Mouse (Mus musculus) embryonic facial prominence, embryonic 14.5 days (tissue): Measurements from ENCODE around the gene Ltbp3. TPM values are rescaled to one million over a fixed set of nuclear protein-coding genes. Genes with fewer than 3 reads are reported as not detected.
A peak's percentile ranks its signal among the peaks of the same experiment; 100 is the strongest.

ENCODE experiments used
- ATAC-seq: fragments of 200-750 bp; cut with Nextera tagmentation; 2 replicates; pipeline ENCODE4 v1.8.0; 2017; ENCODE audit warnings: low read depth, moderate number of reproducible peaks, moderate TSS enrichment
- DNase-seq: peaks from one replicate; pipeline ENCODE4 v3.0.0-alpha.2; 2015; ENCODE audit warnings: low spot score
- H3K27ac ChIP-seq: fragments of 300-500 bp; sonication (generic); replicated peaks from 2 replicates; pipeline ENCODE4 v1.5.1; 2014; ENCODE audit warnings: low read depth, mild to moderate bottlenecking, low read length, moderate library complexity
- H3K27me3 ChIP-seq: fragments of 300-500 bp; sonication (generic); replicated peaks from 2 replicates; pipeline ENCODE4 v1.6.1; 2014; ENCODE audit warnings: low read length; ENCODE audit not compliant: control insufficient read depth, insufficient read depth
- H3K36me3 ChIP-seq: fragments of 300-500 bp; sonication (generic); 2 replicates; pipeline ENCODE4 v1.6.1; 2014; ENCODE audit warnings: low read length, mixed read lengths; ENCODE audit not compliant: control insufficient read depth, insufficient read depth
- H3K4me1 ChIP-seq: fragments of 300-500 bp; sonication (generic); 2 replicates; pipeline ENCODE4 v1.6.1; 2014; ENCODE audit warnings: antibody characterized with exemption, low read length; ENCODE audit not compliant: control insufficient read depth, insufficient read depth
- H3K4me2 ChIP-seq: fragments of 300-500 bp; sonication (generic); 2 replicates; pipeline ENCODE4 v1.6.1; 2014; ENCODE audit warnings: low read depth, mild to moderate bottlenecking, low read length, moderate library complexity, mixed read lengths
- H3K4me3 ChIP-seq: fragments of 300-500 bp; sonication (generic); 2 replicates; pipeline ENCODE4 v1.5.1; 2014; ENCODE audit warnings: low read depth, mild to moderate bottlenecking, low read length
- H3K9ac ChIP-seq: fragments of 300-500 bp; sonication (generic); 2 replicates; pipeline ENCODE4 v1.6.1; 2014; ENCODE audit warnings: low read depth, mild to moderate bottlenecking, low read length, moderate library complexity, mixed read lengths
- H3K9me3 ChIP-seq: fragments of 300-500 bp; sonication (generic); 2 replicates; pipeline ENCODE4 v1.6.1; 2016; ENCODE audit warnings: low read length; ENCODE audit not compliant: control insufficient read depth
- WGBS: fragments of 180-500 bp; shearing (Covaris S2); extraction: QIAGEN DNeasy Blood & Tissue Kit; methylation state at CpG from one replicate; pipeline ENCODE4 v1.1.7; 2014; 5-methylcytosine and 5-hydroxymethylcytosine counted together
- polyA plus RNA-seq: library from polyadenylated mRNA; unstranded; fragments of >200 nt; fragmentation: Nextera tagmentation; extraction: Ambion mirVana; gene quantifications from 2 replicates; pipeline ENCODE4 v1.2.1, GENCODE M21; 2014

Ltbp3 gene
- polyA plus RNA-seq, 1 experiment from 2014 or later, result 68.0 TPM

GRCm38 (mm10) chr19:5741641-5742240 is 1.0 kb downstream of the Ltbp3 start:
- ATAC-seq (peak; percentile 89), DNase-seq (peak; percentile 92)
- H3K36me3 ChIP-seq, result no peaks in the 10 kb centered on the region
- peak overlapping the region; percentile 86 for H3K9ac ChIP-seq
- H3K27me3 ChIP-seq, result peaks cover 14% of the 10 kb centered on the region
- H3K4me1 ChIP-seq, result peaks cover 43% of the 10 kb centered on the region
- H3K4me3 ChIP-seq, result peak overlapping the region; percentile 66
- H3K27ac ChIP-seq, result peak overlapping the region; percentile 96
- under 1% methylated on average over 28 of the region's 55 CpGs for WGBS
- H3K9me3 ChIP-seq, result no peaks in the 10 kb centered on the region
- peak overlapping the region; percentile 91 for H3K4me2 ChIP-seq

GRCm38 (mm10) chr19:5742241-5742641 is 1.5 kb downstream of the Ltbp3 start:
- ATAC-seq, result peak; percentile 8
- DNase-seq, result no peak
- Histone ChIP-seq H3K36me3 (no peaks in the 10 kb centered on the region), H3K27ac (peak overlapping the region; percentile 96), H3K9me3 (no peaks in the 10 kb centered on the region), H3K9ac (peak overlapping the region; percentile 86), H3K4me3 (peak overlapping the region; percentile 66), H3K4me2 (peak overlapping the region; percentile 91), H3K27me3 (peaks cover 14% of the 10 kb centered on the region), H3K4me1 (peaks cover 43% of the 10 kb centered on the region)
- 3% methylated on average over 24 of the region's 32 CpGs for whole genome bisulfite sequencing

- Histone ChIP-seq H3K27ac (no peak overlapping the region), H3K4me3 (peak overlapping the region; percentile 8; the same call in 1 of the 2 replicates), H3K9me3 (no peaks in the 10 kb centered on the region), H3K36me3 (peaks cover 9% of the 10 kb centered on the region; the same call in 1 of the 2 replicates), H3K4me2 (peak overlapping the region; percentile 91), H3K27me3 (peaks cover 14% of the 10 kb centered on the region), H3K9ac (0 out of 2 replicates have a peak overlapping the region, but pooled peaks have one; percentile 86), H3K4me1 (peaks cover 43% of the 10 kb centered on the region)
- ATAC-seq, result no peak
- WGBS, result 40% methylated on average over 5 of the region's 5 CpGs
- no peak for DNase-seq
These were observed 2.9 kb downstream of the Ltbp3 start for GRCm38 (mm10) chr19:5743576-5743975.

GRCm38 (mm10) chr19:5745756-5746710 is 5.3 kb downstream of the Ltbp3 start:
- Histone ChIP-seq H3K4me1 (peaks cover 32% of the 10 kb centered on the region), H3K27me3 (peaks cover 36% of the 10 kb centered on the region), H3K9me3 (no peaks in the 10 kb centered on the region), H3K4me2 (peak overlapping the region; percentile 53), H3K4me3 (peak overlapping the region; percentile 23), H3K27ac (no peak overlapping the region), H3K36me3 (peaks cover 13% of the 10 kb centered on the region; the same call in 1 of the 2 replicates), H3K9ac (peak overlapping the region; percentile 48)
- WGBS, result 8% methylated on average over 20 of the region's 36 CpGs
- DNase-seq (no peak), ATAC-seq (no peak)

- no peak overlapping the region for H3K27ac ChIP-seq
- DNase-seq (no peak), ATAC-seq (no peak)
- H3K27me3 ChIP-seq, result peaks cover 41% of the 10 kb centered on the region
- H3K36me3 ChIP-seq, result peaks cover 21% of the 10 kb centered on the region; the same call in 1 of the 2 replicates
- H3K9ac ChIP-seq, result no peak overlapping the region
- peaks cover 28% of the 10 kb centered on the region for H3K4me1 ChIP-seq
- no peak overlapping the region for H3K4me3 ChIP-seq
- H3K9me3 ChIP-seq, result no peaks in the 10 kb centered on the region
- H3K4me2 ChIP-seq, result no peak overlapping the region
- WGBS, result 41% methylated on average over 12 of the region's 12 CpGs
These were observed 6.2 kb downstream of the Ltbp3 start for GRCm38 (mm10) chr19:5746907-5747363.

- Histone ChIP-seq H3K4me3 (no peak overlapping the region), H3K27ac (no peak overlapping the region), H3K9ac (no peak overlapping the region), H3K27me3 (peaks cover 41% of the 10 kb centered on the region), H3K4me1 (peaks cover 12% of the 10 kb centered on the region), H3K4me2 (no peak overlapping the region), H3K36me3 (peaks cover 39% of the 10 kb centered on the region), H3K9me3 (no peaks in the 10 kb centered on the region)
- ATAC-seq, result no peak
- WGBS, result 74% methylated on average over 6 of the region's 6 CpGs
- no peak for DNase-seq
These were observed 8.8 kb downstream of the Ltbp3 start for GRCm38 (mm10) chr19:5749476-5749875.

- H3K4me1 ChIP-seq, result peaks cover 3% of the 10 kb centered on the region
- H3K27me3 ChIP-seq, result peaks cover 36% of the 10 kb centered on the region
- H3K4me3 ChIP-seq, result no peak overlapping the region
- 11% methylated on average over 18 of the region's 22 CpGs for WGBS
- DNase-seq (no peak), ATAC-seq (no peak)
- no peak overlapping the region for H3K27ac ChIP-seq
- no peak overlapping the region for H3K9ac ChIP-seq
- no peak overlapping the region for H3K4me2 ChIP-seq
- peaks cover 42% of the 10 kb centered on the region for H3K36me3 ChIP-seq
- H3K9me3 ChIP-seq, result no peaks in the 10 kb centered on the region
These were observed 10.2 kb downstream of the Ltbp3 start for GRCm38 (mm10) chr19:5750951-5751350.

- Histone ChIP-seq H3K9ac (no peak overlapping the region), H3K9me3 (no peaks in the 10 kb centered on the region), H3K4me3 (no peak overlapping the region), H3K4me1 (no peaks in the 10 kb centered on the region), H3K27me3 (peaks cover 37% of the 10 kb centered on the region), H3K4me2 (no peak overlapping the region), H3K27ac (no peak overlapping the region), H3K36me3 (peaks cover 49% of the 10 kb centered on the region)
- peak; percentile 30; the same call in 1 of the 2 replicates for ATAC-seq
- 14% methylated on average over 17 of the region's 20 CpGs for WGBS
- DNase-seq, result peak; percentile 30
These were observed 11.0 kb downstream of the Ltbp3 start for GRCm38 (mm10) chr19:5751742-5752141.
